Mouse (Mus musculus): Measurements from ENCODE around the gene Pkd1l1. TPM values are rescaled to one million over a fixed set of nuclear protein-coding genes. Genes with fewer than 3 reads are reported as not detected.

Pkd1l1 gene
- polyA plus RNA-seq, 1 experiment from 2014 or later, result 0.05 TPM

- ATAC-seq (ENCODE audit: insufficient read depth), result no peak
- no peaks in the 10 kb centered on the region for H3K4me1 ChIP-seq (replicated peaks)
- H3K27me3 ChIP-seq, result no peaks in the 10 kb centered on the region
- no peak overlapping the region for H3K4me2 ChIP-seq
- H3K4me3 ChIP-seq (replicated peaks), result no peak overlapping the region
- H3K9ac ChIP-seq, result no peak overlapping the region
- H3K36me3 ChIP-seq (replicated peaks), result no peaks in the 10 kb centered on the region
- WGBS (ENCODE audit: insufficient replicate concordance), result 40% methylated on average over 4 of the region's 4 CpGs
- no peak overlapping the region for H3K27ac ChIP-seq (replicated peaks)
- no peaks in the 10 kb centered on the region for H3K9me3 ChIP-seq (replicated peaks)
These were observed 151.7 kb downstream of the Pkd1l1 start for GRCm38 (mm10) chr11:8821403-8821802.

- no peaks in the 10 kb centered on the region for H3K27me3 ChIP-seq
- WGBS (ENCODE audit: insufficient replicate concordance), result 31% methylated on average over 3 of the region's 3 CpGs
- no peak for ATAC-seq (ENCODE audit: insufficient read depth)
- H3K9me3 ChIP-seq (replicated peaks), result no peaks in the 10 kb centered on the region
- H3K4me2 ChIP-seq, result no peak overlapping the region
- no peak overlapping the region for H3K9ac ChIP-seq
- no peaks in the 10 kb centered on the region for H3K4me1 ChIP-seq (replicated peaks)
- H3K27ac ChIP-seq (replicated peaks), result no peak overlapping the region
- H3K36me3 ChIP-seq (replicated peaks), result no peaks in the 10 kb centered on the region
- no peak overlapping the region for H3K4me3 ChIP-seq (replicated peaks)
These were observed 155.7 kb downstream of the Pkd1l1 start for GRCm38 (mm10) chr11:8817376-8817775.

DNA sequence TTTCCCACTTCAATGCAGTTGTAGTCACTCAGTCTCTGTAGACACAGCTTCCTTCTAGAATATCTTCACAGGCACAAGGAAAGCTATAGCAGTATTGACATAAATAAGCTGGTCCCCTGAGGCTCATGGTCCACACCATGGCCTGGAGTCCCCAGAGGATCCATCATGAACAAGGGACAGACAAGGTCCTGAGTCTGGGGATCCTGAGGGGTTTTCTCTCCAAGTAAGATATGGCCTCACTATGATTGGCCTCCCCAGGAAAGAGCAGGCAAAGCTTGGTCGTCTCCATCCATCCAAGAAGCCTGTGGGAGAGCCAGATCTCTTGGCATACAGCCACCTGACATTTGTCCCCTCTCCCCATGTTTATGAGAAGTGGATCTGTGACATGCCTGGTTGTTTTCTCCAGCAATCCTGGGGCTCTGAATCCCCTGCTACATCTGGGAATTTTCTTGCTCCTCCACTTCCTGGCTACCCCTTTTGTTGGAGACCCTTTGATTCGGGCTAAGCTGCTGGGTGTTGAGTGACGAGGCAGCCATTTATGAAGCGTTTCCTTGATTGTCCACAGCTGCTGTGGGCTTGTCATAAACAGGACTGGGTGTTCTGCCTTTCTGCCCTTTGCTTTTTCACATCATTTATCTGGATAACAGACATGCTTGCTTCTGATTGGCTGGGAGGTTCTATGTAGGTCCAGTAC lies 158.8 kb downstream of the Pkd1l1 start:
- H3K4me2 ChIP-seq, result no peak overlapping the region
- no peak overlapping the region for H3K4me3 ChIP-seq (replicated peaks)
- H3K36me3 ChIP-seq (replicated peaks), result no peaks in the 10 kb centered on the region
- H3K27me3 ChIP-seq, result no peaks in the 10 kb centered on the region
- H3K9ac ChIP-seq, result no peak overlapping the region
- H3K9me3 ChIP-seq (replicated peaks), result no peaks in the 10 kb centered on the region
- ATAC-seq (ENCODE audit: insufficient read depth), result no peak
- WGBS (ENCODE audit: insufficient replicate concordance), result 48% methylated on average over 4 of the region's 4 CpGs
- H3K27ac ChIP-seq (replicated peaks), result no peak overlapping the region
- H3K4me1 ChIP-seq (replicated peaks), result no peaks in the 10 kb centered on the region

DNA sequence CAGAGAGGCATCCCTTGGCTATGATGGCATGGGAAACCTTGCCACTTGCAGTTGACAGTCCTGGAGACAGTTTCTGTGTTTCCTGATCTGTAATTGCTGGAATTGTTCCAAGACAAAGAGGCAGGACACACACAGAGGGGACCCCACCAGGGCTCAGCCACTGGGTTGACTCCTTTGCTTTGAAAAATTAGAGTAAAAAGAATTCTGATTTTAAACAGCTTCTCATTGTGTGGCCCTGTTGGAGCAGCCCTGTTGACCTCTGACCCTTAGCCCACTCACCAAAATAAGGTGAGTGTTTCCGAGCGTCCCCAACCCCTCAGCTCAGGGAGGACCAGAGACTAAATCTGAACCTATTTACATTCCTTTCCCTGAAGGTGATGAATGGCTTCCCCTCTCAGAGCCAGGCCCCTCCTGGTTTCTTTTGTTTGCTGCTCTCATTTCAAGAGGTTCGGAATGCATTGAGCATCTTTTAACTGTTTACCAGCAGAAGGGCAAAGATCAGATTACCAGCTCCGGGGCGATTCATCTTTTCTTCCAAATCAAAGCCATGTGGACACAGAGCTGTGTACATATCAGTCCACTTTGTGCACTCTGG lies 161.5 kb downstream of the Pkd1l1 start:
- H3K4me2 ChIP-seq, result no peak overlapping the region
- H3K36me3 ChIP-seq (replicated peaks), result no peaks in the 10 kb centered on the region
- no peak overlapping the region for H3K9ac ChIP-seq
- H3K27me3 ChIP-seq, result no peaks in the 10 kb centered on the region
- H3K27ac ChIP-seq (replicated peaks), result no peak overlapping the region
- no peak overlapping the region for H3K4me3 ChIP-seq (replicated peaks)
- H3K9me3 ChIP-seq (replicated peaks), result no peaks in the 10 kb centered on the region
- 17% methylated on average over 5 of the region's 5 CpGs for WGBS (ENCODE audit: insufficient replicate concordance)
- ATAC-seq (ENCODE audit: insufficient read depth), result no peak
- H3K4me1 ChIP-seq (replicated peaks), result no peaks in the 10 kb centered on the region

DNA sequence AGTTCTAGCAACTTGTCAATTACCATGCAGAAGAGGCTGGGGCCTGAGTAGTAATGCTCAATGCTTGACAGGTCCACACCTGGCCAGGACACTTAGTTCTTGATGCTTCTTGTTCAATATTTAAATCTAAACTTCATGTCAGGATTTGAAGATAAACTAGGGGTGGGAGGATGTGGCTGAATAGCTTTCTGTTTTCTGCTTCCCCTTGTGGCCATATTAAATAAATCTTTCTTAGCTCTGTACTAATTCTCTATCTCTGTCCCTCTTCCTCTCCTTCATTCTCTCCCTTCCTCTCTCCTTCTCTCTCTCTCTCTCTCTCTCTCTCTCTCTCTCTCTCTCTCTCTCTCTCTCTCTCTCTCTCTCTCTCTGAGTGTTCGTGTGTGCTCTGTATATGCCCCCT lies 163.4 kb downstream of the Pkd1l1 start:
- no peak overlapping the region for H3K27ac ChIP-seq (replicated peaks)
- H3K27me3 ChIP-seq, result no peaks in the 10 kb centered on the region
- H3K4me2 ChIP-seq, result no peak overlapping the region
- no peak overlapping the region for H3K4me3 ChIP-seq (replicated peaks)
- no peaks in the 10 kb centered on the region for H3K36me3 ChIP-seq (replicated peaks)
- WGBS (ENCODE audit: insufficient replicate concordance), result 41% methylated on average over 1 of the region's 1 CpGs
- H3K9me3 ChIP-seq (replicated peaks), result no peaks in the 10 kb centered on the region
- ATAC-seq (ENCODE audit: insufficient read depth), result no peak
- no peaks in the 10 kb centered on the region for H3K4me1 ChIP-seq (replicated peaks)
- H3K9ac ChIP-seq, result no peak overlapping the region

DNA sequence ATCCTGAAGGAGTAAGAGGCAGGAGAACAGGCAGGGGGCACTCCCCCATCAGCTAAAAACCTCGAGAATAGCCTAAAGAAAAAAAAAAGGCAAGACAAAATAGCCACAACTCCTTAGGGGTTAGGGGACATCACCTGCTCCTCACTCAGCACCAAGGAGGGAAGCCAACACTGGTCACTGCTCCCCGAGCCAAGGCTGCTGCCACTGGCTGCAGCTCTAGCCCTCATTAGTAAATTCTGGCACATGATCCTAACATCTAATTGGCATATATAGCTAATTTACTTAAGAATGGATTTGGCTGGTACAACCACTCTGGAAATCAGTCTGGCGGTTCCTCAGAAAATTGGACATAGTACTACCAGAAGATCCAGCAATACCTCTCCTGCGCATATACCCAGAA lies 166.1 kb downstream of the Pkd1l1 start:
- H3K4me2 ChIP-seq, result no peak overlapping the region
- no peaks in the 10 kb centered on the region for H3K9me3 ChIP-seq (replicated peaks)
- 60% methylated on average over 4 of the region's 4 CpGs for WGBS (ENCODE audit: insufficient replicate concordance)
- ATAC-seq (ENCODE audit: insufficient read depth), result no peak
- H3K27ac ChIP-seq (replicated peaks), result no peak overlapping the region
- H3K4me1 ChIP-seq (replicated peaks), result no peaks in the 10 kb centered on the region
- no peaks in the 10 kb centered on the region for H3K27me3 ChIP-seq
- no peak overlapping the region for H3K4me3 ChIP-seq (replicated peaks)
- no peak overlapping the region for H3K9ac ChIP-seq
- no peaks in the 10 kb centered on the region for H3K36me3 ChIP-seq (replicated peaks)

DNA sequence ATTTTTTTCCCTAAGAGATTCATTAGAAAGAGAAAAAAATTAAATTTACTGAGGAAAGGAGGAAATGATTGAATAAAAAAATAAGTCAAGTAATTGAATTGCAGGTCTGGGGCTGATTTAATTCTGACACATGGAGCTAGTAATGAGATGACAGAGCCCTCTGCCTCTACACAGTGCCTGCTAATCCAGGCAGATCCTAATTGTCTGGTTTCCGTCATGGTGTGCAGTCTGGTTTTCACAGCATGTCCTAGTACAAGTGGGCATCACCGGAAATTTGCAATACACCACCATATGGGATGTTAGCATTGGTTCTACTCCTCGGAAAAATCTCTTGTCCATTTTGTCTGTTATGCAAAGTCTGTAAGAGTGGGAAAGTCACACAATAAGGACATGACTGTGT lies 168.9 kb downstream of the Pkd1l1 start:
- Histone ChIP-seq H3K27ac (replicated peaks) (no peak overlapping the region), H3K27me3 (no peaks in the 10 kb centered on the region), H3K9ac (no peak overlapping the region), H3K4me1 (replicated peaks) (no peaks in the 10 kb centered on the region), H3K36me3 (replicated peaks) (no peaks in the 10 kb centered on the region), H3K9me3 (replicated peaks) (no peaks in the 10 kb centered on the region), H3K4me3 (replicated peaks) (no peak overlapping the region), H3K4me2 (no peak overlapping the region)
- 69% methylated on average over 3 of the region's 3 CpGs for WGBS (ENCODE audit: insufficient replicate concordance)
- no peak for ATAC-seq (ENCODE audit: insufficient read depth)

- Histone ChIP-seq H3K4me1 (replicated peaks) (no peaks in the 10 kb centered on the region), H3K4me3 (replicated peaks) (no peak overlapping the region), H3K36me3 (replicated peaks) (no peaks in the 10 kb centered on the region), H3K9me3 (replicated peaks) (no peaks in the 10 kb centered on the region), H3K27ac (replicated peaks) (no peak overlapping the region), H3K4me2 (no peak overlapping the region), H3K9ac (no peak overlapping the region), H3K27me3 (no peaks in the 10 kb centered on the region)
- no peak for ATAC-seq (ENCODE audit: insufficient read depth)
- 48% methylated on average over 5 of the region's 5 CpGs for WGBS (ENCODE audit: insufficient replicate concordance)
These were observed 175.6 kb downstream of the Pkd1l1 start for GRCm38 (mm10) chr11:8797486-8797885.

DNA sequence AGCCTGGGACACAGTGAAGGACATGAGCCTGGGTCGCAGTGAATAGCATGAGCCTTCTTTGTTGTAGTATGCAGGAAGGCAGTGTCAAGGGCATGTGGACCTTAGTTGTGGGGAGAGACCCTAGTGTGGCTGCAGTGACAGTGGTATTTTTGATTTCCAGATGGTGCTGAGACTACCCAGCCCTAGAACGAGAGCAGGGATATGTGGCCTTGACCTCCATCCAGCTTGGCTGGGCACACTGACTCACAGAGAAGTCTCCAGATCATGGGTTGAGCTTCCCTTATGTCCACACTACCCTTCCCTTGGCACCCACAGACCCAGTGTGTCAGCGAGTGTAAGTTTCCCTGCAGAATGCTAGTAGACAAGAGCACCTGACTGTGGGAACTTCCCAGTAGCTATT lies 178.0 kb downstream of the Pkd1l1 start:
- H3K27me3 ChIP-seq, result no peaks in the 10 kb centered on the region
- no peak overlapping the region for H3K4me3 ChIP-seq (replicated peaks)
- no peaks in the 10 kb centered on the region for H3K9me3 ChIP-seq (replicated peaks)
- no peak overlapping the region for H3K27ac ChIP-seq (replicated peaks)
- ATAC-seq (ENCODE audit: insufficient read depth), result no peak
- no peaks in the 10 kb centered on the region for H3K4me1 ChIP-seq (replicated peaks)
- H3K4me2 ChIP-seq, result no peak overlapping the region
- WGBS (ENCODE audit: insufficient replicate concordance), result 64% methylated on average over 3 of the region's 3 CpGs
- no peaks in the 10 kb centered on the region for H3K36me3 ChIP-seq (replicated peaks)
- H3K9ac ChIP-seq, result no peak overlapping the region

- Histone ChIP-seq H3K4me1 (replicated peaks) (no peaks in the 10 kb centered on the region), H3K9ac (no peak overlapping the region), H3K36me3 (replicated peaks) (no peaks in the 10 kb centered on the region), H3K27me3 (no peaks in the 10 kb centered on the region), H3K9me3 (replicated peaks) (no peaks in the 10 kb centered on the region), H3K27ac (replicated peaks) (no peak overlapping the region), H3K4me2 (no peak overlapping the region), H3K4me3 (replicated peaks) (no peak overlapping the region)
- 30% methylated on average over 2 of the region's 2 CpGs for WGBS (ENCODE audit: insufficient replicate concordance)
- ATAC-seq (ENCODE audit: insufficient read depth), result no peak
These were observed 180.9 kb downstream of the Pkd1l1 start for GRCm38 (mm10) chr11:8792146-8792545.

GRCm38 (mm10) chr11:8789186-8789585 lies 183.9 kb downstream of the Pkd1l1 start:
- 56% methylated on average over 5 of the region's 5 CpGs for WGBS (ENCODE audit: insufficient replicate concordance)
- ATAC-seq (ENCODE audit: insufficient read depth), result no peak
- Histone ChIP-seq H3K4me3 (replicated peaks) (no peak overlapping the region), H3K9me3 (replicated peaks) (no peaks in the 10 kb centered on the region), H3K27me3 (no peaks in the 10 kb centered on the region), H3K9ac (no peak overlapping the region), H3K36me3 (replicated peaks) (no peaks in the 10 kb centered on the region), H3K27ac (replicated peaks) (no peak overlapping the region), H3K4me1 (replicated peaks) (no peaks in the 10 kb centered on the region), H3K4me2 (no peak overlapping the region)

- ATAC-seq (ENCODE audit: insufficient read depth), result no peak
- WGBS (ENCODE audit: insufficient replicate concordance), result 36% methylated on average over 3 of the region's 3 CpGs
- no peak overlapping the region for H3K4me3 ChIP-seq (replicated peaks)
- no peak overlapping the region for H3K27ac ChIP-seq (replicated peaks)
- no peaks in the 10 kb centered on the region for H3K4me1 ChIP-seq (replicated peaks)
- no peaks in the 10 kb centered on the region for H3K36me3 ChIP-seq (replicated peaks)
- H3K4me2 ChIP-seq, result no peak overlapping the region
- H3K9me3 ChIP-seq (replicated peaks), result no peaks in the 10 kb centered on the region
- no peak overlapping the region for H3K9ac ChIP-seq
- H3K27me3 ChIP-seq, result no peaks in the 10 kb centered on the region
These were observed 185.5 kb downstream of the Pkd1l1 start for GRCm38 (mm10) chr11:8787604-8788003.

Measured in liver, embryonic 15.5 days (tissue).